ENCODE assay signal across 24 mouse cellular contexts in genomic region chr14:28300095-28300494, GRCm38 (mm10).
"Had no signal": no experiment of that assay in that cellular context is flagged by ENCODE, and none has a peak within 500 bp of the region (broad histone marks: within the 10 kb centered on the region; RNA-seq: fewer than 3 reads in every experiment).

No protein-coding gene starts in this region.

- H3K9ac ChIP-seq: intestine, embryonic 15.5 days; kidney, embryonic 15.5 days; limb, embryonic 12.5 days; liver, embryonic 12.5 days; liver, embryonic 15.5 days; midbrain, embryonic 12.5 days; midbrain, embryonic 15.5 days; neural tube, embryonic 12.5 days; neural tube, embryonic 15.5 days had no signal

- H3K4me1 ChIP-seq: liver, embryonic 12.5 days; liver, embryonic 15.5 days; midbrain, embryonic 12.5 days; midbrain, embryonic 15.5 days; neural tube, embryonic 12.5 days; neural tube, embryonic 15.5 days had no signal

- H3K27ac ChIP-seq: intestine, embryonic 15.5 days; kidney, embryonic 15.5 days; left cerebral cortex, adult 2 months; limb, embryonic 12.5 days; liver, embryonic 12.5 days; liver, embryonic 15.5 days; macrophage; midbrain, embryonic 12.5 days; midbrain, embryonic 15.5 days; neural tube, embryonic 12.5 days; neural tube, embryonic 15.5 days; stomach, postnatal 0 days had no signal

- H3K9me3 ChIP-seq: intestine, embryonic 15.5 days; kidney, embryonic 15.5 days; limb, embryonic 12.5 days; liver, embryonic 12.5 days; liver, embryonic 15.5 days; midbrain, embryonic 12.5 days; midbrain, embryonic 15.5 days; neural tube, embryonic 12.5 days; neural tube, embryonic 15.5 days had no signal

- DNase-seq: kidney, adult 11 months; kidney, adult 8-10 months; kidney, postnatal 10 days; kidney, postnatal 36 days; layer of hippocampus, postnatal 36 days; liver; right cerebral cortex, adult 18-20 months; right cerebral cortex, postnatal 14 days; right cerebral cortex, postnatal 4 days; thymus, adult 2 months; thymus, postnatal 14 days; thymus, postnatal 4 days had no signal

- H3K27me3 ChIP-seq: intestine, embryonic 15.5 days; limb, embryonic 12.5 days; liver, embryonic 12.5 days; liver, embryonic 15.5 days; midbrain, embryonic 15.5 days; neural tube, embryonic 12.5 days; neural tube, embryonic 15.5 days had no signal

- H3K4me2 ChIP-seq: intestine, embryonic 15.5 days; kidney, embryonic 15.5 days; limb, embryonic 12.5 days; liver, embryonic 12.5 days; liver, embryonic 15.5 days; midbrain, embryonic 12.5 days; midbrain, embryonic 15.5 days; neural tube, embryonic 12.5 days; neural tube, embryonic 15.5 days had no signal

- H3K4me3 ChIP-seq: intestine, embryonic 15.5 days; kidney, embryonic 15.5 days; left cerebral cortex, adult 2 months; limb, embryonic 12.5 days; liver, embryonic 12.5 days; liver, embryonic 15.5 days; midbrain, embryonic 12.5 days; midbrain, embryonic 15.5 days; neural tube, embryonic 12.5 days; neural tube, embryonic 15.5 days had no signal

- ATAC-seq: intestine, embryonic 15.5 days; liver, embryonic 12.5 days; midbrain, embryonic 15.5 days had no signal

- H3K36me3 ChIP-seq: intestine, embryonic 15.5 days; kidney, embryonic 15.5 days; limb, embryonic 12.5 days; liver, embryonic 12.5 days; liver, embryonic 15.5 days; midbrain, embryonic 12.5 days; midbrain, embryonic 15.5 days; neural tube, embryonic 12.5 days had no signal
